Mouse (Mus musculus) brown adipose tissue, adult 24 weeks (tissue): ENCODE measurements at regions not wholly inside any gene's neighbourhood (a gene's known extent, or its start where the extent isn't known, plus 50 kb on each side); places are given as distances from the start of the nearest gene placed in this dataset.

Source experiments
- H3K27ac ChIP-seq: fragments of 200-500 bp; replicated peaks from 2 replicates; pipeline ENCODE4 v1.5.1; 2012; ENCODE audit warnings: low read depth, mild to moderate bottlenecking, low read length
- H3K4me1 ChIP-seq: fragments of 200-500 bp; 2 replicates; pipeline ENCODE4 v1.6.1; 2012; ENCODE audit warnings: low read length, mixed read lengths; ENCODE audit not compliant: control insufficient read depth, insufficient read depth, insufficient read length
- H3K4me3 ChIP-seq: fragments of 200-500 bp; 2 replicates; pipeline ENCODE4 v1.5.1; 2012; ENCODE audit warnings: low read depth, mild to moderate bottlenecking, low read length, moderate library complexity; ENCODE audit not compliant: insufficient read depth

DNA sequence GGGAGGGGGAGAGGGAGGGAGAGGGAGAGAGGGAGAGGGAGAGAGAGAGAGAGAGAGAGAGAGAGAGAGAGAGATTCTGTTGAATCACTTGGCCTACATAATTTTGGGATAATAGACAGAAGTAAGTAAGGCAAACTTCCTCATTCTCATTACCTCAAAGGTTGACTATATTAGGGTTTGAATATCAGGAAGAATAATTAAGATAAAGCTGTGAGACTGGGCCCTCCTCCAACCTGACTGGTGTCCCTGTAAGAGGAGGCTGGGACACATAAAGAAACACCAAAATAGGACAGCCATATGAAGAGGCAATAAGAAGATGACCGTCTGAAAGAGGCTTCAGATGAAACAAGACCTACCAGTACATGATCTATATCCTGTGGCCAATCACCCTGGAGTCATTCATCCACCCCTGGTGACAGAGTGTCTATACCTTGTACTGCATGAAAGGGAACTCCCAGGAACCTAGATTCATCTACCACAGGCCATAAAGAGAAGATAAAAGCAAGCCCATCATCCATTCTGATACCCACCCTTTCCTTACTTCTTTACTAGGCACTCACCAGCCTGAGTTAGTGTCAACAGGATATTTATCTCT, 171.1 kb upstream of the Cpeb2 start:
- no peak overlapping the region for H3K4me3 ChIP-seq
- H3K27ac ChIP-seq = no peak overlapping the region
- H3K4me1 ChIP-seq = no peaks in the 10 kb centered on the region

DNA sequence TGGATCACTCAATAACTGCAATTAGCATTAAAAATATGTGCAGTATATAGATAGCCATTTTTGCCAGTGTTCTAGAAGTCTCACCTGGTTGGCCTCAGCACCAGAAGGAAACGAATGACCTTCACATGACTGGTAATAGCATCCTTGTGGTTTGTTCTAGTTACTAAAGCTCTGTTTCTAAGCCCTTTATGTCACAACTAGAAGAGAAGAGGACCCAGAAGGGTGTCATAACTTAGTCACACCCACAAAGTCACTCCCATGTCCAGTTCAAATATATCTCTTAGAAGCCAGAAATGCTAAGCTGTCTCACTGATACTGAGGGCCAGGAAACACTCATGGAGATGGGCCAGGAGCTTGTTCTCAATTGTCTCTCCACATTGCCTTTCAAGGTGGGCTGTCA, 170.5 kb upstream of the Cpeb2 start:
- no peaks in the 10 kb centered on the region for H3K4me1 ChIP-seq
- H3K27ac ChIP-seq = no peak overlapping the region
- no peak overlapping the region for H3K4me3 ChIP-seq

DNA sequence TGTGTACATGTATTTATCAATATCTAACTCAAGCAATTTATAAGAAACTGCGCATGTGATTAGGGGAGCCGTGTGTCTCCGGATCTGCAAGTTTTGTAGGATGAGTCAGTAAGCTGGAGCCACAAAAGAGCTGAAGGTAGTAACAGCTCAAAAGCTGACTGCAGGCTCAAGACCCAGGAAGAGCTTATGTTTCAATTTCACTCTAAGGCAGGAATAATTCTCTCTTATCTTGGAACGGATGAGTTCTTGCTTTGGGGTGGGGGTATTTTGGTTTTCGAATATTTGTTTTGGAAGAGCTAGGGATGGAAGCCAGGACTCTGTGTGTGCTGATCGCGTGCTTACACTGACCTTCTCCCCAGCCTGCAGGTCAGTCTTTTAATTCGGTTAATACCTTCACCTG, 169.6 kb upstream of the Cpeb2 start:
- Histone ChIP-seq H3K27ac (no peak overlapping the region), H3K4me3 (no peak overlapping the region), H3K4me1 (no peaks in the 10 kb centered on the region)

DNA sequence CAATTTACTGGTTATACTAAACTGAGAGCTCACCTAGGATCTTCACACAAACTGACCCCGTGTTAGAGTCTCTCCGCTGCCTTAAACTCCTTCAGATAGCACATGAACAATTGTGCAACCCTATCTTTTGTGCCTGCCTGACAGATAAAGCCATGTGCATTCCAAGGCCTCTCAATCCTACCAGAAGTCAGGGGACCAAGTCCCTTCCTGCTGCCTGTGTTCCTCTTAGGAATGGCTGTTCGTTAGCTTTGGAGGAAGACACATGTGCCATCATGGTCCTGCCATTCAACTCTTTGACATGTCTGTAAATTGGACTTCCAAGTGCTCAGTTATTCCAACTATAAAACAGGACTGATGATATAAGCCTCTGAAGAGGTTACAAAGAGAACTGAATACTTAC, 161.4 kb upstream of the Cpeb2 start:
- Histone ChIP-seq H3K4me1 (no peaks in the 10 kb centered on the region), H3K4me3 (no peak overlapping the region), H3K27ac (no peak overlapping the region)

DNA sequence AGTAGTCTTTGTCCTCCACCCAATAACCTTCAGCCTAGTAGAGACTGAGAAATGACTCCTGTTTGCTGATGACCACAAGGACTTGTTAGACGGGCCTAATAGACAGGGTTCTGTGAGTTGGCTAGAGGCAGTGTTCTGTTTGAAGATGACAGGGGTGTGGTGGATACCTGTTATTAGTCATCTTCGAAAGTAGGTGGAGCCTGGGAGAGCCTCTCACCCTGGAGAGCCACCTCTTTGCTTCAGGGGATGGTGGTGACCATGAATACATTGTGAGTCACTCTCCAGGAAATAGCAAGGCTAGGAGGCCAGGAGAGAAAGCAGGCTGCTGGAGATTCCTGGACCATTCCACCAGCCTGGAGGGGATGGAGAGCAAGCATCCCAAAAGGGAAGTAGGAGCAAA, 160.6 kb upstream of the Cpeb2 start:
- Histone ChIP-seq H3K4me3 (no peak overlapping the region), H3K27ac (no peak overlapping the region), H3K4me1 (no peaks in the 10 kb centered on the region)

DNA sequence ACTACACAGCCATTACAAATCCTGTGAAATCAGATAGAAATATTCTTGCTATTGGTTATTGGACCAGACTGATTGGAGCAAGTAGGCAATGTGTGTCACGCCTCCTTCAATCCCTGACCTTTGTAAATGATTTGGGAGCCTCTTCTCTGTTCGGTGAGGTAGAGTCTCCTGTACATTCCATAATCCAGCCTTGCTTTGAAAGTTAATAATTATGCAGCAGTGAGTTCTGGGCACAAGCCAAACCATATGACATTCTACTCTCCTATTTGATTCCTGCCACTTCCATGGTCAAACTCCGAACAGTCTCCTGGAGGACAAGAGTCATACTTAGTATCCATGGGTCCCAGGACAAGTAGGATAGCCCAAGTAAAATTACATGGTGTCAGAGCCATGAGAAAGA, 158.4 kb upstream of the Cpeb2 start:
- Histone ChIP-seq H3K4me3 (no peak overlapping the region), H3K4me1 (no peaks in the 10 kb centered on the region), H3K27ac (no peak overlapping the region)

DNA sequence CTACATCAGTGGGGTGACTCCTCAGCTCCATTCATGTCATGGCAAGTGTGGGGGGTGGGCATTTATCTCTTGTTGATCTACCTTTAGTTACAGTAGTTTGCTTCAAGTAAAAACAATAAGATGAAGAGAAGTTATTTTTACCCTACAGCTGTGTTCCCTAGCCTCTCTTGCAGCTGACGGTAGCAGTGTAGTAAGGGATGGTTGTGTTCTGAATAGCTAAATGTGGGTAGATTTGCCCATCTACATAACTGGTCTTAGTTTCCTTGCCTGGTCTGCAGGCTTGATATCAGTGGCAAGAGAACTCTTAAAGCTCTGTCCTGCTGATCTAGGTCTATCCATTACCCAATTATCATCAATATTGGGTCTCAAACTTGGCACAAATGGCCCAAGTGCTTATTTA, 152.7 kb upstream of the Cpeb2 start:
- no peak overlapping the region for H3K4me3 ChIP-seq
- H3K4me1 ChIP-seq = no peaks in the 10 kb centered on the region
- H3K27ac ChIP-seq = no peak overlapping the region

DNA sequence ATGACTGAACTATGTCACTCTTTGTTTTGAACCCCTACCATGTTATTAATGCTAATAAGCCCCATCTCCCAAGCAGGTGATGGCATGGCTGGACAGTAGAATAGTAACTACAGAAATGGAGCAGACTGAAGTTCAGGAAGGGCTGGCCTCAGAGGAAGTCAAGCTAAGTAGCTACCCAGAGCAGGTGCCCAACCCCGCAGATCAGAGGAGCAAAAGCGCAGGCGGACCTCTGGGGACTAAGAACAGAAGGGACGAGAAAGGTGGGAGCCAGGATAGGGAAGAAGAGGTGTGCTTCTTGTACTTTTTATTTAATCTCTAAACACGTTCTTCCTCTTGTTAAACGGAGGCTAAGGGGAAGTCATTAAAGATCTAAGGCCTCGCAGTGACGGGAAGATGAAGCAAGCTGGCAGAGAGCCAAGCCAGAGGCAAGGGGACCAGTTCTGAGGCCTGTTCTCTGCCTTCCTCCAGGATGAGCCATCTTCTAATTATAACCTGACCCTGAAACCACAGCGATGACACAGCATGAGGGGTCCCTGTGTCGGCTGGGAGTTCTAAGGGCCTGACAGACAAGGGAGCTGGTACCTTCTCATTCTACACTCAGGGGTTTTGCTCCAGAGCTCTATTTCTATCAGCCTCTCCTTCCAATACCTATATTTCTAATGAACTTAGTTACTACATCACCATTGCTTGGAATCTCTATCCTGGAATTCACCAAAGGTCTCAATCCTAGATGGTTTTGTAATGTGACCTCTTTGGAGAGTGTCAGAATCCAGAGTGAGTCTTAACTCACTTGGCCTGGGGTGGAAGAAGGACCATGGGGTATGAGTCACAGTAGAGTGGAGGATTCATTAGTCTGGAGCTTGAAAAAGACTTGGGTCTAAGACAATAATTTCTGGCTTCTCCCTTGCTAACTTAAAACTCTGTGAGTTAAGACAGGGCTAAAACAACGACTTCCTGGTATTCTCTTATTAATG, 151.1 kb upstream of the Cpeb2 start:
- H3K4me1 ChIP-seq = no peaks in the 10 kb centered on the region
- H3K27ac ChIP-seq = no peak overlapping the region
- H3K4me3 ChIP-seq = no peak overlapping the region

DNA sequence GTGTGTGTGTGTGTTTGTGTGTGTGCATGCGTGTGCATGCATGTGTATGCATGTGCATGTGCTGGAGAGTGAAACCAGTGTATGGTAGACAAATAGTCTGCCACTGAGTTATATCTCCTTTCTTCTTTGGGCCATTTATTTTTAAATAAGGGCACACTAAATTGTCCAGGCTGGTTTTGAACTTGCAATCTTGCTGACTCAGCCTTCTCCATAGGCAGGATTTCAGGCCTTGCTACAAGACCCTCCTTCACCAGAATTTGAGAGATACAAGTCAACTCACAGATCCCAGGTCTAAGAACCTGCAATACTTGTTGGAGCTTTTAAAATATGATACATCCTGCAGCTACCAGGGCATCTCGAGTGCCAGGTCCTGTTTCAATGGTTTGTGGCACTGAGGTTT, 145.9 kb upstream of the Cpeb2 start:
- no peaks in the 10 kb centered on the region for H3K4me1 ChIP-seq
- no peak overlapping the region for H3K4me3 ChIP-seq
- H3K27ac ChIP-seq = no peak overlapping the region

DNA sequence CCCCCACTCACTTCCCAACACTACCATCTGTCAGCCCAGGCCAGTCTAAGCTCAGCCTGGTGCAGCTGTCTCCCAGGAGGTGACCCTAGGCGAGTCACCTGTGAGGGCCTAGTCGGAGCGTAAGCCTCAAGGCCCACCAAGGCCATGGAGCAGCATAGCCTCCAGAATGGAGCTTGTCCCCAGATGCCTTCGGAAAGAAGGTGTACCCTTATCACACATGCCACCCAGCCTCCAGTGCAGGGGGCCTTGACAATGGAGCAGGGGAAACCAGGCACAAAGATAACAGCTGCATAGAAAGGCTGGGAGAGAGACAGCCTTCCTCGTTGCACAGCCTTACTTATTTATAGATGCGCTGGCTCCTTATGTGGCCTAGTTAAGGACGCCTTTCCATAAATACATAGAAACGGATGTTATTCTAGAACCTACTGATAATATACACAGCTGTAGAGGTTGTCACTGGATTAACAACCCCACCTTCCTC, 145.0 kb upstream of the Cpeb2 start:
- H3K27ac ChIP-seq = no peak overlapping the region
- H3K4me3 ChIP-seq = no peak overlapping the region
- H3K4me1 ChIP-seq = no peaks in the 10 kb centered on the region

DNA sequence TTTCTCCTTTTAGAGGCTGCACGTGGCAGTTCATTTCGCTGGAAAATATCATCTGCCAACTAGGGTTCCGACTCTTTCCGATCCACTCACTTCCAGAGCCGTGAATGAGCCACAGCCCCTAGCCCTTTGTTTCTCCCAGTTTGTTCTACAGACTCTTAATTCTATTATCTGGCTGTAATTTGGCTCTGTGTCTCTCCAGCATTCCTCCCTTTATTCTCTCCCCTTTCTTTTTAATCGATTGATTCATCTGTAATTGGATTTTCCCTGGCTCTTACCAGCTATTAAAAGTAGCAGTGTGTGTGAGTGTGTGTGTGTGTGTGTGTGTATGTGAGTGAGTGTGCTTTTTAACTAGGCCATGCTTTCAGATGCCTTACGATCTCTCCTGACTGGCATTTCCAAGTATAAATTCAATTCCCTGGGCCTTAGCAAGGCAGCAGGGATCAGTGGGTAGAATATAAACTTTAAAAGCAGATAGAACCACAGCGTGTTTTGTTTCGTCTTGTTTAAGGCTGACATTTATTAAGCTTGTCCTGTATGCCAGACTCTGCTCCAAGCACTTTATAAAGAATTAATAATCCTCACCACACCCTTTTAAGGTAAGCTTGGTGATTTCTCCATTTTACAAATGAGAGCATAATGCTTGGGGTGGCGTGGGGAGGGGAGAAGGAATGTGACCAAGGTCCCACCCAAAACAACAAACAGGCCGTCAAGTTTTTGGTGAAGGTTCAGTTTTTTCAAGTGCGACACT, 144.1 kb upstream of the Cpeb2 start:
- peaks cover 4% of the 10 kb centered on the region; the same call in 1 of the 2 replicates for H3K4me1 ChIP-seq
- no peak overlapping the region for H3K27ac ChIP-seq
- no peak overlapping the region for H3K4me3 ChIP-seq

DNA sequence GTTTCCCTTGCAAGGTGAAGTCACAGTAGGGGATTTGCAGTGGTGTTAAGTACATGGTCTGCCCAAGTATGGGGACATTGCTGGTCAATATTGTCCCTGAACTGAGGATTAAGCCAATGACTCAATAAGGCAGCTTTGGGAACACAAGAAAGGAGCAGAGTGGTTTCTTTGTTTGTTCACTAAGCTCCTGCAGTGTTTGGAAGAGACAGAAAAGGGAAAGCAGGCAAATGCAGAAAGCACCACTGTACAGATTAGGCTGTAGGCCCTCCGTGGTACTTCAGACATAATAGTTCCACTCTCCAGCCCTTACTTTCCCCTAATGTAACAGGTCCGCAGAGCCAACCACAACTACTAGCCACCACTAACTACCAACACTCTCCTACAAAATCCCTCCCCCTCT, 143.5 kb upstream of the Cpeb2 start:
- Histone ChIP-seq H3K27ac (no peak overlapping the region), H3K4me1 (peaks cover 10% of the 10 kb centered on the region), H3K4me3 (no peak overlapping the region)

DNA sequence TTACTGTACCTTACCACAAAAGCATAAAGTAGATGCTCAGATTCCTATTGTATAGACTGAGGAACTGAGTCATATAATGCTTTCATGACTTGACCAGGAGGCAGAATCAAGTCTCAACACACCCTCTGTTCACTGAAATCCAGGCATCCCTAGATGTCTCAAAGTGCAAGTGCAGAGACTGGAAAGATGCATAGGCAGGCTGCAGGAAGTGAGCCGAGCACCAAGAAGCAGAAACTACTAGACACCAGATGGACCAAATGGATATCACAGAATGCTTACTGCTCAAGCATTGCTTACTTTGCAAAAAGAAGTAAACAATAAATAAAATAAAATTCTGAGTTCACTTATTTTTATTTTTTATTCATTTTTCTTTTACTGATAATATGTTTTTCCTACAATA, 143.0 kb upstream of the Cpeb2 start:
- H3K27ac ChIP-seq = no peak overlapping the region
- no peak overlapping the region for H3K4me3 ChIP-seq
- peaks cover 15% of the 10 kb centered on the region for H3K4me1 ChIP-seq

DNA sequence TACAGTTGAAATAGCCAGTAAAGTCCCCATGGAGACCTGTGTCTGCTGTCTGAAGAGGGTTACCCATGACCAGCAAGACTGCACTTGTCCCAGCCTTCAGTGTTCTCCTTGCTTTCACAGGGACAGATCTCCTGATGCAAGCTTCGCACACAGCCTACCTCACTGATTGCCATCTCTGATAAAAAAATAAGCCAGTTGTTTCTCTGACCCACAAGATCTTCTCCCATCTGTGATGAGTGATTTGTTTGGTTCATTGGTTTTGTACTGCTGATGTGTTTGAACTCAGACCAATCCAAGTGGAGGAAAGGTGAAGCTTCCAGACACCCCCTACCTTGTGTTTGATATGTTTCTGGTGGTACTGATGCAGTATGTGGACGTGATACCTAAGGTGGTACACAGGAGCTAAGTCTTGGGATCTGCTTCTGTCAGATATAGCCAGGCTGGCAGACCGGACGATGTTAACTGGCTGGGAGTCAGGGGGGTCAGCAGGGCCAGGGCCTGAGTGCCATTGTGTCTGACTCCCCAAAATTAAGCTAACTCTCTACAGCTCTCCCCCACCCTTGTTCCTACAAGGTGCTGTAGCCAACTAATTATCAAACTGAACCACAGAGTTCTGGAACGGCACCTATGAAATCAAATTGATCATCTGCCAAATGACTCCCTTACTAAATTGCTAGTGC, 139.2 kb upstream of the Cpeb2 start:
- no peak overlapping the region for H3K27ac ChIP-seq
- H3K4me1 ChIP-seq = peaks cover 15% of the 10 kb centered on the region

More for the DNA sequence above, 139.2 kb upstream of the Cpeb2 start:
- no peak overlapping the region for H3K4me3 ChIP-seq
